Mouse (Mus musculus): ENCODE measurements at regions not wholly inside any gene's neighbourhood (a gene's known extent, or its start where the extent isn't known, plus 50 kb on each side); places are given as distances from the start of the nearest gene placed in this dataset.

- no peak for TF ChIP-seq USF1 (IDR thresholded peaks at IDR 0.05; ENCODE audit: low read depth, low read length)
- TF ChIP-seq MXI1 (IDR thresholded peaks at IDR 0.05; ENCODE audit: low read depth, low read length): no peak
- TF ChIP-seq MAFK (IDR thresholded peaks at IDR 0.05; ENCODE audit: borderline replicate concordance, low read depth, low read length): no peak
- TF ChIP-seq CTCF (IDR thresholded peaks at IDR 0.05 in 2 of 3, conservative IDR thresholded peaks at IDR 0.05 in 1 of 3; ENCODE audit: control insufficient read depth in 1 of 3, insufficient read depth in 1 of 3, low read depth in 2 of 3, low read length in 3 of 3, poor library complexity in 1 of 3, severe bottlenecking in 1 of 3): no peak
- no peak for TF ChIP-seq GATA1 (IDR thresholded peaks at IDR 0.05; ENCODE audit: low read depth, low read length)
- TF ChIP-seq ZNF384 (IDR thresholded peaks at IDR 0.05; ENCODE audit: low read depth, low read length): no peak
- no peak for TF ChIP-seq EP300 (IDR thresholded peaks at IDR 0.05; ENCODE audit: low read depth in 1 of 2, low read length in 2 of 2)
- TF ChIP-seq CHD1 (IDR thresholded peaks at IDR 0.05; ENCODE audit: low read depth, low read length): no peak
- no peak for TF ChIP-seq POLR2A (IDR thresholded peaks at IDR 0.05; ENCODE audit: control insufficient read depth in 1 of 2, insufficient read depth in 1 of 2, low read depth in 1 of 2, low read length in 2 of 2, poor library complexity in 1 of 2)
- TF ChIP-seq MAX (IDR thresholded peaks at IDR 0.05; ENCODE audit: low read length): no peak
These were observed 73.2 kb upstream of the Arg1 start for GRCm38 (mm10) chr10:25000231-25001222.
